Mouse (Mus musculus) brain, embryonic 14.5 days (tissue): ENCODE data around the gene Krt23. TPM values are rescaled to one million over a fixed set of nuclear protein-coding genes. Genes with fewer than 3 reads are reported as not detected.

Source experiments
- DNase-seq: peaks from one replicate; pipeline ENCODE4 v3.0.0-alpha.2; 2011; ENCODE audit warnings: low read depth
- CTCF ChIP-seq: fragments of 200-500 bp; IDR thresholded peaks from 2 replicates; pipeline ENCODE4 v1.5.1; 2012; ENCODE audit warnings: inconsistent platforms, mild to moderate bottlenecking, moderate library complexity, borderline replicate concordance; ENCODE audit not compliant: insufficient read depth, insufficient read length; ENCODE audit errors: extremely low read depth
- POLR2A ChIP-seq: fragments of 200-500 bp; IDR thresholded peaks from 2 replicates; pipeline ENCODE4 v1.6.1; 2012; ENCODE audit warnings: mild to moderate bottlenecking, inconsistent platforms, borderline replicate concordance; ENCODE audit not compliant: poor library complexity, insufficient read depth, insufficient read length, severe bottlenecking; ENCODE audit errors: extremely low read depth
- polyA plus RNA-seq: library from polyadenylated mRNA; depleted of rRNA; stranded (reverse); fragments of >200 nt; gene quantifications from 2 replicates; pipeline ENCODE4 v1.2.3, GENCODE M21; 2012

Gene Krt23
- polyA plus RNA-seq, 1 experiment = not detected

DNA sequence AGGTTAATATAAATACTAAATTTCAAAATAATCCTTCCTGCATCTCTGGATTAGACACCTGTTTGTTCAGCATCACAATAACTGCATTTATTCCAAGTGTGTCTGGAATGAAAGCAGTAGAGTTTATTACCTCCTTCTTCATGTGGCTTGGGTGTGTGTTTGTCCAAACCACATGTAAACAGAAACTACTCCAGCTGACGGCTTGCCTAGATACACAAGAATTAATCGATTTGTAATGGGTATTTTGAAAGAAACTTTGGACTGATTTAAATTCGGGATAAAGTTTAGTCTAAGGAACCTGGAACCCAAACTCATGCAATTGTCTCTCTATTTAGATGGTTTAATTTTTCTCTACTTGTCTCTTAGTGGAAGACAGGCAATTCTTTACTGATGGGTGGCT, 18.0 kb downstream of the Krt23 start:
- no peak for TF ChIP-seq POLR2A
- DNase-seq = no peak

DNA sequence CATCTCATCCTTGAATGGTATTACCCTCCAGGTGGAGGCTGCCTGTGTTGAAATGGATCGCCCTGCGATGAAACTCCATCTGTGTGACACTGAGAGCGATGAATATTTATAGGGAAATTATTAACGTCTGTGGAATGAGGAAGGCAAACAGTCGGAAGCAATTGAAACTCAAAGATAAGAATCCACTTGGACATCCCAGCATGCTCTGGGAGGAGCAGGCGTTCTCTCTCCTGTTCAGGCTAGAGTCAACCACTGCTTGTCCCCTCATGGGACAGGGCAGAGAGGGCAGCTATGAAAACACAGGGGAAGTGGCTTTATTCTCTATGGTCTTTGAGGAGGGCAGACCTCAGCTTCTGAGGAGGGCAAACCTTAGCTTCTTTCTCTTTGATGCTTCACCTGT, 19.5 kb downstream of the Krt23 start:
- DNase-seq = no peak
- TF ChIP-seq CTCF = no peak
- no peak for TF ChIP-seq POLR2A

DNA sequence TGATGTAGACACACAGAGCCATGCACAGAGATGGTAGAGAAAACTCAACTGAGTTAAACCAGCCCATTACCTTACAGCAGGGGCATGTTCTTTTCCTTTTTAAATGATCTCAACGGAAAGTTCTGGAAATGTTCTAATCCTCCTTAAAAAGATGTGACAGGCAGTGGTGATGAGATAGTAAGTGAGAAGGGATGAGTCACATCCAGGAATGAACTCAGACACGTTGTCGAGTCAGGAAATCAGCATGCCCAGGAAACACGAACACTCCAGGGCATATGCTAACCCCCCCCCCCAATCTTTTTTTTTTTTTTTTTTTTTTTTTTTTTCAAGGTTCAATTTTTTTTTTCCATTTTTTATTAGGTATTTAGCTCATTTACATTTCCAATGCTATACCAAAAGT, 20.5 kb downstream of the Krt23 start:
- no peak for TF ChIP-seq CTCF
- no peak for TF ChIP-seq POLR2A
- no peak for DNase-seq

DNA sequence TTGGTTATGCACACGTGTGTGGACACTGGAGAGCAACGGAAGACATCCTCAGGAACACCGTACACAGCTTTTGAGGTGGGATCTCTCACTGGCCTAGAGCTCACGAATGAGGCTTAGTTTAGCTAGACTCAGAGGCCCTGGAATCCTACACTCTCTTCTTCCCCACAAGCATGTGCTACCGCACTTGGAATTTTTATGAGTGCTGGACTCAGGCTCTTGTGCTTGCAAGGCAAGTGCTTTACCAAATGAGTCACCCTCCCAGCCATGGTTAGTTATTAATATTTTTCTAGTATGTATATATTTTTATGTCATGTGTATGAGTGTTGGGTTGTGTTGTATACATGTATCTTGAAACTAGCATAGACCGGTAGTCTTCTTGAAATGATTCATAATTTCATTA, 21.0 kb downstream of the Krt23 start:
- no peak for TF ChIP-seq POLR2A
- no peak for TF ChIP-seq CTCF
- DNase-seq = no peak

DNA sequence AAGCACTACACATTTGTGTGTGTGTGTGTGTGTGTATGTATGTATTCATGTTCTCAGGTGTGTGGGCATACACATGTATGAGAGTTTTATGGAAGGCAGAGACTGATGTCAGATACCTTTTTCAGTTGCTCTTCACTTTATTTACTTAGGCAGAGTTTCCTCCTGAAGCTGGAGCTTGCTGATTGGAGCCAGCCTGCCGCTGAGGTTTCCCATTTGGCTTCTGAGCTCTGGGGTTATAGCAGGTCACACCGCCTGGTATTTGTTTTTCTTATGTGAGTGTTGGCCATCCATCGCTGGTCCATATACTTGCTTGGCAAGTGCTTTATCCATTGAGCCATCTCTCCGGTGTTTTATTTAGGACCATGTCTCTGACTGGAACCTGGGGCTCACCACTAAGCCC, 23.7 kb downstream of the Krt23 start:
- no peak for TF ChIP-seq CTCF
- no peak for TF ChIP-seq POLR2A
- DNase-seq = no peak

DNA sequence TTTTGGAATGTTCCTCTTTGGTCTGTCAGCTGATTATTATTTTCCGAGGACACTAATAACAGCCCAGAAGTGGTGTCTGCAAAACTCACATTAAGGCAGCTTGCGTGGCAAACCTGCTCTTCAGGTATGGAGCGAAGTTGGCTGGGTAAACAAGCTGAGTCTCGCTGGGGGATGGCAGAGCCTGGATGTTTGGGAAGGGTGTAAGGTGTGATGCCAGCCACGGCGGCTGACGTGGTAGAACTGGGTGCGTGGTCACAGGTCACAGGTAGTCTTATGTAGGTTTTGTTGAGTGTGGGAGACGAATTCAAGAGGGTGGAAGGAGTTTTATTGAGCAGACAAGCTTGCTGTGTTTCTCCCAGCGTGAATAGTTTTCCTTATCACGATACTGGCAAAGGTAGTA, 24.4 kb downstream of the Krt23 start:
- no peak for DNase-seq
- TF ChIP-seq POLR2A (no peak), CTCF (no peak)

DNA sequence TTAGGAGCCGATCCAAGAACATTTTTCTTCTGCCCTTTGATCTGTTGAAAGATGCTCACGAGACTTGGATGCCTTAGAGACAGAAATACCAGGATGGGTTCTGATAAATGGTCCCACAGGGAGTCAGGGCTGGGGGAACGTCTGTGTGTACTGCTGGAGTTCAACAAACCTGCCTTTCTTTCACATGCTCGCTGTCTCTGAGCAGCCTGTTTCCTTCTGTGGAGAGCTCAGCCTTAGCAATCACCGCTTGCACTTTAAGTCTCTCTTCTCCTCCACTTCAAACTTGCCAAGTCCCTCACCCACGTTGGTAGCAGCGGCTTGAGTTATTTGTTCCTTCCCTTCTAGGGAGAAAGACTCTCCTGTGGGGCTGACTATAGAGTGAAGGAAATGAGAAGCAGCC, 26.6 kb downstream of the Krt23 start:
- TF ChIP-seq CTCF (no peak), POLR2A (no peak)
- peak; percentile 36 for DNase-seq

DNA sequence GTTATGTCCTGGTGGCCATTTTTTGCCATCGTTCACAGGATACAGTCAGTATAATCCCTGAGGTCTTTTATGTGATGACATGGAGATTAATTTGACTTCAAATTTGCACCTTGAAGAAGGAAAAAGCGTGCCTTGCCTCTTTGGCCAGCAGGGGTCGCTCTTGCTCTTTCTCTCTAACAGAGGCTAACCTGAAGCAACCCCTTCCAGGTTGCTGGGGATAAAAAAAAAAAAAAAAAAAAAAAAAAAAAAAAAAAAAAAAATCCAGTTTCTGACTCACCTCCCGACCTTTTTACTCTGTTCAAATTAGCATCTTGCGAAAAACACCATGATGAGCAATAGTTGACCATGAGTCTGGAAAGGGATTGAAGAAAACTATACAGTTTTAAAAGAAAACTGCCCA, 28.1 kb downstream of the Krt23 start:
- peak; percentile 91 for DNase-seq
- TF ChIP-seq POLR2A = no peak
- peak; percentile 86 for TF ChIP-seq CTCF

DNA sequence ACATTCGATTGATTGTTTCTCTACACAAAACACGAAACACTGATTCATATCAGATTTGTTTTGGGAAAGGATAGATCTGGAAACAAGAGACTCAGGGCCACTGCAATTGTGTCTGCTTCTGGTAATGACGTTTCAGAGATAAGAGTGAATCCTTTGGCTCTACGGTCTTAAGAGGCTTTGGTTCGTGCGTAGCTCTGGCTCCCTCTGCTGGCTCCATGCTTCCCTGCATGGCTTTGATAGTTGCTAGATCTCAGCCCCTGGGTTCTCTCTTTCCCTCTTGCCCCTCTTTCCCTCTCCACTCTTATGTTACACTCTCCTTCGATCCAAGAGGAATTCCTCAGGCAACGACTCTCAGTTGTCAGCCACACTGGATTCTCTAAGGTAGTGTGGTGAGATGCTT, 29.8 kb downstream of the Krt23 start:
- DNase-seq = peak; percentile 89
- TF ChIP-seq CTCF (peak; percentile 96), POLR2A (no peak)

DNA sequence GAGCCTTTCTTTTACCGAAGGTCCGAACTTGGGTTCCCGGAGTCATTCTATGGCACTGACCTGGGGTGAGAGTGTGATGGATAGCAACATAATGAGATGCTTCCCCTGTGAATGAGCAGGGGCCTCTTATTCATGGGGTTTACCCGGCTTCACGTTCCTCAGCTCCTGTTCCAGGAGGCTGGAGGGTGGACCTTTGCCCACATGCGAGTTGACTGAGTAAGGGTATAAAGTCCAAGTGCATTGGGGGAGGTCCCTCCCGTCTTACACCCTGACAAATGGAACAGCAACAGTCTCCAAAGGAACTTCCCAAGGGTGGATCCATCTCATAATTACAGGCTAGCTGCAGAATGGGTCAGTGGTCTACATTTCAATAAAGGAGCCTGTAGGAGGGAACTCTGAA, 31.2 kb downstream of the Krt23 start:
- TF ChIP-seq POLR2A (no peak), CTCF (no peak)
- DNase-seq = no peak

DNA sequence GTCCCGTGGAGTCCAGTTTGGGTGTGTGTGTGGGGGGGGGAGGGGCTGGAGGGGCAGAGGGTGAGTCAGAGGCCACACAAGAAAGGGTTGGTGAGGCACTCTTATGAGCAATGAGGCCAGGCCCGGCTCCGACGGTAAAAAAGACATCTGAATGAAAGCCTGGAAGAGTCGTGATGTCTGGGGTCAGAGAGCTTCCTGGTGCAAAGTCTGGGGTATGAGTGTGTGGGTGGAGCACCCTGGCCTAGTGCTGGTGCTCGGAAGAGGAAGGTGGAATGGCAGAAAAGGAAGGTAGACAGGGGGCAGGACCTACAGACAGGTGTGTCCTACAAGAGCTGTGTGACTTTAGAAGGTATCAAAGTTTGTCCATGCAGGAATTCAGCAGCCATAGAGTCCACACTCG, 34.0 kb downstream of the Krt23 start:
- no peak for DNase-seq
- TF ChIP-seq POLR2A (no peak), CTCF (no peak)

DNA sequence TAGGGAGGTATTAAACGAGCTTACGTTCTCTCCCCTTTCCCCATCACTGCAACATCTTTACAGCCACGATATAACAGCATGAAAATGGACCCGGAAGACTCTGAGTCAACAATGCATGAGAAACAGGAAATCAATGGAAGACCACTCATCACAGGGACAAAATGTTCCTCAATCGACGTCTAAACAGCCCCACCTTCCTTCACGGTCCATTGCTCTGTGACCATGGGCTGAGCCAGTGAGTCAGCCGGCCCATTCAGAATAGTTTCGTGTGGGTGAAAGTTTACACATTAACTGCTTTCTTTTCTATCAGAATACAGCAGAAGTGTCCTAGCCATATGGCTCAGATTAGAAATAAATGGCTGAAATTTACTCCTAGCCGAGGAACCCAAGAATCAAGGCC, 38.2 kb downstream of the Krt23 start:
- DNase-seq = no peak
- TF ChIP-seq CTCF (no peak), POLR2A (no peak)

DNA sequence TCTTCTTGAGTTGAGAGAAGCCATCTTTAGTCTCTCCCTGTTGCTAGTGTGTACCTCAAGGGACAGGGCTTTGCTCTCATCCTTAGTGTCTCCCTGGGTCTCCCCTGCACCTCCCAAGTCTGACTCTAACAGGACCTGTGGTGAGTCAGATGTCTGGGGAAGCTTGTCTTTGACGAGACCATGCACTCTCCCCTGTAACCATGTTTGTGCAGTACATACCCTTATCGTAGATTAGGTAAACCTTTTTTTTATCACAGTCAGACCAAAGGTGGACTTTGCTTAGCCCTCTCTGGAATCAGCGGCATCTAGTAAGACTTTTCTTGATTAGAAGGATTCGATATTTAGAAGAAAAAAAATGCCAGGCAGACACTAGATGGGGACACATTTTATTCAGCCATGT, 38.9 kb downstream of the Krt23 start:
- TF ChIP-seq POLR2A = no peak
- TF ChIP-seq CTCF = no peak

More for the DNA sequence above, 38.9 kb downstream of the Krt23 start:
- DNase-seq = no peak
